Mouse (Mus musculus) heart, adult 2 months (tissue): ENCODE results near the gene Psme3. TPM values are rescaled to one million over a fixed set of nuclear protein-coding genes. Genes with fewer than 3 reads are reported as not detected.
"Not testable (repeated sequence)": the region's sequence is repeated elsewhere in the genome, so short reads cannot be mapped to it uniquely, and the experiment has no call there.

ENCODE experiments used
- DNase-seq, 2 experiments: peaks; one replicate each; pipeline ENCODE4 v3.0.0; 2021
- H3K27ac ChIP-seq: fragments of 200-600 bp; 2 replicates; pipeline ENCODE4 v1.8.1; 2022
- H3K27me3 ChIP-seq: fragments of 200-500 bp; 2 replicates; pipeline ENCODE4 v1.6.1; 2012; ENCODE audit warnings: mild to moderate bottlenecking, low read length, inconsistent platforms, mixed read lengths; ENCODE audit not compliant: control insufficient read depth, insufficient read depth
- H3K36me3 ChIP-seq: fragments of 200-500 bp; 2 replicates; pipeline ENCODE4 v1.6.1; 2012; ENCODE audit warnings: low read length, inconsistent platforms; ENCODE audit not compliant: control insufficient read depth, insufficient read depth
- H3K4me1 ChIP-seq: fragments of 200-500 bp; 2 replicates; pipeline ENCODE4 v1.6.1; 2011; ENCODE audit warnings: low read length; ENCODE audit not compliant: control insufficient read depth, insufficient read depth
- H3K4me3 ChIP-seq: fragments of 200-600 bp; 2 replicates; pipeline ENCODE4 v1.8.1; 2022
- H3K79me2 ChIP-seq: fragments of 200-500 bp; replicated peaks from 2 replicates; pipeline ENCODE4 v1.6.1; 2012; ENCODE audit warnings: mild to moderate bottlenecking, inconsistent platforms, low read length, moderate library complexity, mixed read lengths; ENCODE audit not compliant: control insufficient read depth, insufficient read depth
- H3K9ac ChIP-seq: fragments of 200-500 bp; 2 replicates; pipeline ENCODE4 v1.6.1; 2012; ENCODE audit warnings: low read depth, mild to moderate bottlenecking, control low read depth, inconsistent platforms, low read length, mixed read lengths
- CTCF ChIP-seq: fragments of 200-600 bp; IDR thresholded peaks from 2 replicates; pipeline ENCODE4 v1.8.1; 2022; ENCODE audit warnings: antibody characterized with exemption, mild to moderate bottlenecking, moderate library complexity
- EP300 ChIP-seq: fragments of 200-500 bp; IDR thresholded peaks from 2 replicates; pipeline ENCODE4 v1.6.1; 2011; ENCODE audit warnings: low read depth, low read length, control low read depth; ENCODE audit not compliant: insufficient read depth
- POLR2A ChIP-seq: fragments of 200-500 bp; IDR thresholded peaks from 2 replicates; pipeline ENCODE4 v1.6.1; 2011; ENCODE audit warnings: mild to moderate bottlenecking, low read depth, low read length, control low read depth; ENCODE audit not compliant: insufficient read depth
- WGBS: fragments of 180-500 bp; shearing (Covaris S2); methylation state at CpG from one replicate; pipeline ENCODE4 v1.1.7; 2018; 5-methylcytosine and 5-hydroxymethylcytosine counted together
- intact Hi-C: fragments of 180-260 bp; cut with DNase I; formaldehyde crosslinking; loops from one replicate; pipeline ENCODE4 v1.15.1; 2025
- polyA plus RNA-seq: library from polyadenylated mRNA; depleted of rRNA; stranded (reverse); fragments of >200 nt; gene quantifications from 2 replicates; pipeline ENCODE4 v1.2.3, GENCODE M21; 2012
- total RNA-seq, 2 experiments: library from RNA; stranded (reverse); gene quantifications; 2 replicates each; pipeline ENCODE4 v1.2.3; 2021

The Psme3 gene
- total and polyA plus RNA-seq, 3 experiments = 55.5 to 112 (median 81.9) TPM

- peak overlapping the region; percentile 100 for H3K4me3 ChIP-seq
- H3K36me3 ChIP-seq = no peaks in the 10 kb centered on the region
- TF ChIP-seq EP300 = no peak
- no peak for TF ChIP-seq POLR2A
- TF ChIP-seq CTCF = no peak
- intact Hi-C loops = no loop called here
- peak overlapping the region; percentile 88 for H3K9ac ChIP-seq
- 0 out of 2 replicates have a peak, but pooled peaks cover 1% of the 10 kb centered on the region for H3K4me1 ChIP-seq
- under 1% methylated on average over 17 of the region's 17 CpGs for WGBS
- peaks cover 5% of the 10 kb centered on the region for H3K79me2 ChIP-seq
- DNase-seq = no peak
- no peaks in the 10 kb centered on the region for H3K27me3 ChIP-seq
- peak overlapping the region; percentile 89 for H3K27ac ChIP-seq
Measured at GRCm38 (mm10) chr11:101316501-101316917, 496 bp downstream of the Psme3 start.

GRCm38 (mm10) chr11:101323609-101324008 lies 7.6 kb downstream of the Psme3 start:
- Histone ChIP-seq H3K4me1 (no peaks in the 10 kb centered on the region; the same call in 1 of the 2 replicates), H3K27ac (no peak overlapping the region), H3K9ac (no peak overlapping the region), H3K4me3 (no peak overlapping the region), H3K27me3 (no peaks in the 10 kb centered on the region), H3K79me2 (no peaks in the 10 kb centered on the region), H3K36me3 (no peaks in the 10 kb centered on the region)
- 7% methylated on average over 4 of the region's 4 CpGs for WGBS
- DNase-seq = peak; percentile 67 to 83
- TF ChIP-seq EP300 (peak; percentile 91; the same call in 1 of the 2 replicates), POLR2A (no peak), CTCF (peak; percentile 99)
- intact Hi-C loops = loop anchor here (1.0 to 10.0 kb wide), 2 partner anchors 72 to 231 kb away; partner anchors contain the start of genes Brca1 and Nbr1

GRCm38 (mm10) chr11:101324763-101325162 lies 8.8 kb downstream of the Psme3 start, which contains the start of gene Aoc2:
Gene Aoc2, plus strand, starts transcription at chr11:101325063.
- no peak within 1 kb of the TSS for H3K27ac ChIP-seq
- no peaks in the 10 kb centered on the region for H3K36me3 ChIP-seq
- no peaks in the 10 kb centered on the region for H3K79me2 ChIP-seq
- TF ChIP-seq CTCF (no peak), POLR2A (no peak), EP300 (no peak)
- H3K4me3 ChIP-seq = no peak within 1 kb of the TSS
- intact Hi-C loops = loop anchor here (10.0 kb wide), 1 partner anchor 230 kb away; the partner anchor contains the start of genes Brca1 and Nbr1
- peaks cover 4% of the 10 kb centered on the region for H3K4me1 ChIP-seq
- no peak within 1 kb of the TSS for H3K9ac ChIP-seq
- WGBS = 70% methylated on average over 5 of the region's 5 CpGs
- no peaks in the 10 kb centered on the region for H3K27me3 ChIP-seq
- no peak for DNase-seq

GRCm38 (mm10) chr11:101325201-101325600 lies 9.2 kb downstream of the Psme3 start:
- DNase-seq, H3K27ac ChIP-seq, H3K27me3 ChIP-seq, H3K4me1 ChIP-seq, H3K36me3 ChIP-seq, H3K4me3 ChIP-seq, H3K9ac ChIP-seq, H3K79me2 ChIP-seq: not testable (repeated sequence)
- 92% methylated on average over 11 of the region's 11 CpGs for WGBS
- intact Hi-C loops = loop anchor here (10.0 kb wide), 1 partner anchor 230 kb away; the partner anchor contains the start of genes Brca1 and Nbr1

GRCm38 (mm10) chr11:101326147-101326546 lies 10.1 kb downstream of the Psme3 start:
- H3K27me3 ChIP-seq = no peaks in the 10 kb centered on the region
- DNase-seq = no peak
- H3K79me2 ChIP-seq = no peaks in the 10 kb centered on the region
- no peaks in the 10 kb centered on the region for H3K36me3 ChIP-seq
- no peak overlapping the region for H3K9ac ChIP-seq
- H3K27ac ChIP-seq = no peak overlapping the region
- TF ChIP-seq EP300 = no peak
- no peak for TF ChIP-seq POLR2A
- intact Hi-C loops = loop anchor here (10.0 kb wide), 1 partner anchor 229 kb away; the partner anchor contains the start of genes Brca1 and Nbr1
- WGBS = 89% methylated on average over 11 of the region's 11 CpGs
- no peak overlapping the region for H3K4me3 ChIP-seq
- peaks cover 4% of the 10 kb centered on the region for H3K4me1 ChIP-seq

- H3K4me3 ChIP-seq = no peak overlapping the region
- no peaks in the 10 kb centered on the region for H3K79me2 ChIP-seq
- peaks cover 4% of the 10 kb centered on the region for H3K4me1 ChIP-seq
- 61% methylated on average over 3 of the region's 3 CpGs for WGBS
- no peaks in the 10 kb centered on the region for H3K36me3 ChIP-seq
- no peak for DNase-seq
- H3K9ac ChIP-seq = no peak overlapping the region
- no peak overlapping the region for H3K27ac ChIP-seq
- TF ChIP-seq POLR2A = no peak
- no peak for TF ChIP-seq CTCF
- no peak for TF ChIP-seq EP300
- intact Hi-C loops = loop anchor here (10.0 kb wide), 1 partner anchor 227 kb away; the partner anchor contains the start of genes Brca1 and Nbr1
- no peaks in the 10 kb centered on the region for H3K27me3 ChIP-seq
Measured at GRCm38 (mm10) chr11:101327311-101327710, 11.3 kb downstream of the Psme3 start.
